Mouse (Mus musculus) NIH3T3 (cell line): ENCODE measurements at regions not wholly inside any gene's neighbourhood (a gene's known extent, or its start where the extent isn't known, plus 50 kb on each side); places are given as distances from the start of the nearest gene placed in this dataset.
A peak's percentile ranks its signal among the peaks of the same experiment; 100 is the strongest.

ENCODE experiments used
- DNase-seq: peaks from one replicate; pipeline ENCODE4 v3.0.0-alpha.2; 2012; ENCODE audit warnings: low read depth

DNA sequence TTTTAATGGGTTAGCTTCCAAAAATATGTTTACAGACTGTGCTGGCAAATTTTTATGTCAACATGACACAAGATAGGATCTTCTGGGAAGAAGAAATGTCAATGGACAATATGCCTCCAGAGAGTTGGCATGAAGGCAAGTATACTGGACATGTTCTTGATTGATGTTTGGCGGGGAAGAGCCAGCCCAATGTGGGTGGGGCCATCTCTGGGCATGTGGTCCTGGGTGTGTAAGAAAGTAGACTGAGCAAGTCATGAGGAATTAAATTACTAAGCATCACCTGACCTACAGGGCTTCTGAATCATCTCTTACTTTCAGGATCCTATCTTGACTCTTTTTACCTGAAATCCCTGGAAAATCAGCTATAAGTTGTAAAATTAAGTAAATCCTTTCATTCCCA, 525.0 kb upstream of the Grm7 start:
- DNase-seq = peak; percentile 8

DNA sequence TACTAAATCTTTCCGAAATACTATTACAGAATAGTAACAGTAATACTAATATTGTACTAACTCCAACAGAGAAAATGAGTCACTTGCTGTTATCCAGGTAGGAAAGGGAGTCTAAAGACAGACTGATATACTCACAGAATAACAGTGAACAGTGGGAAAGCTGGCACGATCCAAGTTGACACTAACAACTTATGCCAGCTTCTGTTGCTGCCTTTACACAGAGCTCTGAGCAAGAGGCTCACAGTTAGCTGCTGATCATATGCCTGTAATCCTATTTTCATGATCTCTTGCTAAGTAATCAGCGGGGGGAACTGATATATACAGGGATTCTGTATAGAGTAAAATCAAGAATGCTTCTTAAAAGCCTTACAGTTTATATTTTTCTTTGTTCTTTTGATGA, 513.1 kb upstream of the Grm7 start:
- DNase-seq = no peak

GRCm38 (mm10) chr6:110133587-110133986, 511.8 kb upstream of the Grm7 start:
- DNase-seq = no peak

DNA sequence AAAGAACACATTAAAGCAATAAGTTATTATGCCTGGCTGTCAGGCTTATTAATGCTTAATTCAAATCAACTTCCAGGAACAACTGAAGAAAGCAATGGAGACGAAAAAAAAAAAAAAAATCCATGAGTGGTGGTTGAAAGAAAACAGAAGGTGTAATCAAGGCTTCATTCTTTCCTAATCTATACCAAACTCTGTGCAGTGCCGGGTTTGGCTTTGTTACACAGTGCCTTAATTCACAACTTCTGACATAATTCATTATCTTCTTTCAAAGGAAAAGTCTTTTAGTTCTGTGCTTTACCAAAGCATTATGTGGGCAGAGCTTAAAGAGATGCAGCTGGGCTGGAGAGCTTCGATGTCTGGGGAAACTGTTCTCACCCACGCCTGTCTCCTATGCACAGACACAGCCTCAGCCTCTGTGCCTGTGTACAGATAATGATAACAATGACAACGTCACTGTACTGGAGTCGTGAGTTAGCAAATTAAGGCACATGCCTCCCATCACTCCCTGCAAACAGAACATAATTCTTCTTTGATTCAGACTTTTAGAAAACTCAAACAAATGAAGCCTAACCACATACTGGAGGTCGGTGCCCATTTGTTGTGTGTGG, 508.2 kb upstream of the Grm7 start:
- no peak for DNase-seq

GRCm38 (mm10) chr6:110139396-110139795, 506.0 kb upstream of the Grm7 start:
- no peak for DNase-seq

DNA sequence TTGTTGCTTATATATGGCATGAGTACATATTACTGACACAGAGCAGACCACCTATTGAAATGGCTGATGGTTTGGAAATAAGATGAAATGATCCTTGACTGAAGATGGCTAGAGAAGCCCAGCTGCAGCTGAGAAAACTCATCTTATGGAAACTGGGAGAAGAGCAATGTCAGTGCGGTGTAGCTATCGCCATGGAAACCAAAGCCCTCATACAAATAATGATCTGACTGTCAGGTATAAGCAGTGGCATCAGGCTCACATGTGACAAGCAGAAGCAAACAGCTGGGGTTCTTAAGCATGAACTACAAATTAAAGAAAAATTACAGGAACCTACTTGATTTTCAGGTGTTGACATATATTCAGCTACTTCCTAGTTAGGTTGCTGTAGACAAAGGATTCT, 476.8 kb upstream of the Grm7 start:
- DNase-seq = no peak

GRCm38 (mm10) chr6:110205973-110206372, 439.4 kb upstream of the Grm7 start:
- no peak for DNase-seq

DNA sequence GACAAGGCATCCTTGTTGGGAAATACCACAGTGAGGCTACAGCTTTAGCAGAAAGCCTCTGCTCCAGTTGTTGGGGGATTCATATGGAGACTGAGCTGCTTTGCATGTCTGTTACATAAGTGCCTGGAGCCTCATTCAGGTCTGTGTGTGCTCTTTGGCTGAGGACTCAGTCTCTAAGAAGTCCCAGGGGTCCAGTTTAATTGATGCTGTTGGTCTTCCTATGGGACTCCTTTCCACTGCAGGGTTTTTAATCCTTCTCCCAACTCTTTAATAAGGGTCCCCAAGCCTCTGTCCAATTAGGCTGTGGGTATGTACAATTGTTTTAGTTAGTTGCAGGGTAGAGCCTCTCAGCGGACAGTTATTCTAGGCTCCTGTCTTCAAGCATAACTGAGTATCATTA, 436.6 kb upstream of the Grm7 start:
- DNase-seq = no peak

- no peak for DNase-seq
These were observed 397.9 kb upstream of the Grm7 start for GRCm38 (mm10) chr6:110247490-110247889.

DNA sequence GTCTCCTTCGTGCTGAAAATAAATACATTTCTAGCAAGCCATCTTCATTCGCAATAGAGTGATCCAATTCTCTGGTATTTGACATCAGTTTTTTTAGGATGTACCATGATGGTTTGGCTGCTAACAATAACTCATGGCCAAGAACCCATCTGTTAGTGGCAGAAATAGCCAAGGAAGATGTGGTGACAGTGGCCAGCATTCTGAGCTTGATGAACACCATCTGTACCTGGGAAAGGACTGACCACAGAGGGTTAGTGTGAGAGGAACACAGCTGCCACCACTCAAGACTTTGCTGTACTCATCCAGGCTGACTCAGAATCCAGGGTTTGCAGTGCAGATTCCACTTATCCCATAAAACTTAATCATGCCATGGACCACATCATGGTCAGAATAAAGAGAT, 348.8 kb upstream of the Grm7 start:
- no peak for DNase-seq
